Mouse (Mus musculus): ENCODE data around the gene Gm20388.
"Not testable (repeated sequence)": the region's sequence is repeated elsewhere in the genome, so short reads cannot be mapped to it uniquely, and the experiment has no call there.

The Gm20388 gene

DNA sequence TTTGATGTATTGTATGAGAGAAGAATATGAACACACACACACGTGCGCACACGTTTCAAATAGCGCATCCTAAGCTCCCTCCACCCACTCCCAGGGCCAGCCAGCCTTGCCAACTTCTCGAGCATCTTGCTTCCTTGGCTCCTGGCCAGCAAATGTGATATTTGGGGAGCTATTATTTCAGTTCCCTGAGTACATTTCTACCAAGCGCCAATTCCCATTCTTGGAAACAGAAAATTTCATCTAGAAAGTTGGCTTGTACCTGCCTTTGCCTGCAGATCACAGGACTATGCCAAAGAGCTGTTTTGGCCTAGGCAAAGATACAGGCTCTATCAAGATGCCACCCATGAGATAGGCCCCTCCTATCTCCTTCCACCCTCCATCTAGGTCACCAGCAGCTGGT is 2644.1 kb downstream of the Gm20388 start:
- DNase-seq (ENCODE audit: low spot score in 2 of 2): no peak

DNA sequence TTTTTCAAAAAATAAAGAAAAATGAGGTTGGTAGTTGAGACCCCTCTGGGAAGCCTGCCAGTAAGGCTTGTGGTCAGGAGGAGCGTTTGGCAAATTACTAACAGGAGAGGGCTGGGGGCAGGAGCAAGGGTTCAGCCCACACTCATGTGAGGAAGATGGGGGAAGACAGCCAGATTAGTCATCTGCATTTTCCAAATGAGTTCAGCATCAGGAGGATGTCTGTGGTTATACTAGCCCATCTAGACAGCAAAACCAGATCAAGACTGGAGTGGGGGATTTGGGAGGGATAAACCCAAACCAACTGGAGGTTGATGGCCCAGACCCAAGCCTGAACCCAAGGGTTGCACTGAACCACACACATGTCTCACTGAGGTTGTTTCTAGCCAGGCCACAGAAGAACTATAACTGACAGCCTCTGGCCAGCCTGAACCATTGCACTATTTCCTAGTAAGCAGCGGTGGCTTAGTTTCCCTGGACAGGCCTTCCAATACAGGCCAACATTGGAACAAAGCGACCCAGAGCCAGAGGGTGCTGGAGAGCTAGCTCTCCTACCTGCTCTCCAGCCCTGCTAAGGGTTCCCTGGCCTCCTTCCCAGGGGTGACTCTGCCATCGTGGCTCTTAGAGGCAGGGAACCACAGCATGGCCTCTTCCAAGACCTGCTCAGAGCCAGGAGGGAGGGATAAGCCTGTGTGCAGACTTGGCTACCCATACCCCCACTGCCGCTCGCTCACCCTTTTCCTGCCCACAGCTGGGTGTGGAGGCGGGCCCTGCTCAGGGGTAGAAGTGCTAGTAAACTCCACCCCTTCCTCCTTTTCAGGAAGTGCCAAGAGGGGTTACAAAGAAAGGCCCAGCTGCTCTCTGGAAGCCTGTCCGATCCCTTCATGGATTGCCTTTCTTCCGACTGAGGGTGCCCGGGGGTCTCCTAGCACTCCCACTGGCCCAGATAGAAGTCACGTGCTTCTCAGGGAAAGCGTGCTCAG is 2645.7 kb downstream of the Gm20388 start:
- no peak for DNase-seq (ENCODE audit: low spot score in 2 of 2)

DNA sequence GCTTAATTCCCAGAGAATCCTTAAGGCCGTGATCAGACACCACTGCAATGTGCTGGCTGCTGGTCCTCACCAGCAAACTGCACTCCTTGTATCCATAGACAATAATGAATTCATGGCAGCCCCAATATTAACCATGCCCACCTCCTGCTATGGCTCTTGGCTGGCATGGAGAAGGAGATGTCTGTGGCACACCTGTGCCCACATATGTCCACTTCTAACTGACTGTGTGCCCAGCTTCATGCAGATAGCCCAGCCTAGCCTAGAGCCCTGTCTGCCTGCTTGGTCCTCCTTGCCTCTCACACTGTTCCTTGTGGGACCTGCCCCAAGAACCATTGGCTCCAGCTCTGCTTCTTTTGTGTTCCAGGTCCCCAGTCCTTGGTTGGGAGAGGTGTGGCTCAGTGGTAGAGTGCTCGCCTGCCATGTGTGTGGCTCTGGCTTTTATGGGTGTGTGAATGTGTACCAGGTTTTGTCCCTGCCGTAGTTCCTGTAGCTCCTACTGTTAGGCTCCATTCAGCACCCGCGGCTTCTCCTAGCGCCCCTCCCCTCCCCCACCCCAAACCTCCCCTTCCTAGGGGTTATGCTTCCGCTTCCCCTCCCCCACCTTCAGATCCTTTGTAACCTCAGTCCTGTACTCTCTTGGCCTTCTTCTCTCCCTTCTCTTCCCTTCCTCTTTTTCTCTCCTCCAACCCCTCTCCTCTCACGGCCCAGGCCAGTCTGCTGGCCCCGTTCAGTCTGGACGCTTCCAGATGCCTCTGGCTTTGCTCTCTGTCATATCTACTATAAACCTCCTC is 2646.8 kb downstream of the Gm20388 start:
- no peak for DNase-seq (ENCODE audit: low spot score in 2 of 2)

DNA sequence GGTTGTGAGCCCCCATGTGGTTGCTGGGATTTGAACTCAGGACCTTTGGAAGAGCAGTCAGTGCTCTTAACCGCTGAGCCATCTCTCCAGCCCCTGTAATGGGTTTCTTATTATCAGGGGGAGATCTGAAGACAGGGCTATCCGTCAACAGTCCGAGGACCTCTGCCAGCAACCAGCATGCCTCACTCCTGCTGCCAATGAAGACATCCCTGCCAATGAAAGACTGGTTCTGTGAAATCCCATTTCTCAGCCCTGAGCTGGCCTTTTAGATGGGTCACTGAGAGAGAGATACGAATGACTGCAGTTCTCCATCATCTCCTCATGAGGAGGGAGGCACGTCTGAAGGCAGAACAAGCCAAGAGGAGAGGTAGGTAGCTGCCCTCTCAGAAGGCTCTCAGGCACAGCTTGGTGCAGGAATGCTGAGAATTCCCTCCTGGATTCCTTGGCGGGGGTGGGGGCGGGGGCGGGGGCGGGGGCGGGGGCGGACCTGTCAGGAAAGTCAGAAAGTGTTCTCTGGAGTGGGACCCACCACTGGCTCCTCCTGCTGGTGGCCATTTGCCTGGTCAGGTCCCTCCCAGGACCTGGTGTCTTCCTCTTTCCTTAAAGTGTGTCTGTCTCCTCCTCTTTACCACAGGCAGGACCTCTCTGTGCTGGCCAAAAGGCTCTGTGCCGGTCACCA is 2648.2 kb downstream of the Gm20388 start:
- no peak for DNase-seq (ENCODE audit: low spot score in 2 of 2)

- no peak for DNase-seq (ENCODE audit: low spot score in 2 of 2)
These were observed 2650.6 kb downstream of the Gm20388 start for GRCm38 (mm10) chr8:122561199-122561598.

DNA sequence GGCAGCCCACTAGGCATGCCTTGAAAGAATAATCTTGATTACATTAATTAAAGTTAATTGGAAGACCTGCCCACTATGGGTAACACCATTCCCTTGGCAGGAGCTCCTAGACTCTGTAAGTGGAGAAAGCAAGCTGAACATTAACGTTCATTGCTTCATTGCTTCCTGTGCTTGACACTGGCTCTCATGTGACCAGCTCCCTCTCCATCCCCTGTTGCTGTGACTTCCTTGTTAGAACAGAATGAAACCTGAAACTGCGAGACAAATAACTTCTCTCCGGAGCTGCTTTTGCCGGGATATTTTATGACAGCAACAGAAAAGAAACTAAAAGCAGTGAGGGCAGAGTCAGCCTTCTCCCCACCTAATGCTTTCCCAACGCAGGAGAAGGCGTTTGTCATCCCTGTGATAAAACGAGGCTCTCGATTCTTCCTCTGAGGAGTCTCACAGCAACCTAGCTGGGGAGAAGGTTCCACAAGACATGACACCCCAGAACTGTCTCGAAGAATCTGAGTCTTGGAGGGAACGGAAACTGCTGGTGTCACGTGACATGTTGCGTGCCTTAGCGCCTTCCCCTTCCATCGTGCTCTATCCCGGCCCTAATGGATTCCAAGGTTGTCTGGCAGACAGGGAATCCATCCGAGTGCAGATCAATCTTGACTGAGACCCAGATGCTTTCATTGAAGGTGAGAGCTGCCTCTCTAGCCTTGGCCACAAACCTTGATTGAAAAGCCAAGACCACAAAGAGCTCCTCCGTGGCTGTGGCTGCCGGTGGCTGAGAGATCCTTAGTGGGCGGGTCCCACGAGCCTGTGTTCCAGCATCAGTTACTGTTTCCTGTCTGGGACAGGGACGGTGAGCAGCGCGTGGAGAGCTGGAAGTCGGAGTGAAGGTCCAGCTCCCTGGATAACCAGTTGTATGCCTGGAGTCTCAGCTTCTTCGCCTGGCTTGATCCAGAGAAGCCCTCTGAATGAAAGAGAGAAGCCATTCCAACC is 2654.0 kb downstream of the Gm20388 start:
- DNase-seq (ENCODE audit: low spot score in 2 of 2): no peak

DNA sequence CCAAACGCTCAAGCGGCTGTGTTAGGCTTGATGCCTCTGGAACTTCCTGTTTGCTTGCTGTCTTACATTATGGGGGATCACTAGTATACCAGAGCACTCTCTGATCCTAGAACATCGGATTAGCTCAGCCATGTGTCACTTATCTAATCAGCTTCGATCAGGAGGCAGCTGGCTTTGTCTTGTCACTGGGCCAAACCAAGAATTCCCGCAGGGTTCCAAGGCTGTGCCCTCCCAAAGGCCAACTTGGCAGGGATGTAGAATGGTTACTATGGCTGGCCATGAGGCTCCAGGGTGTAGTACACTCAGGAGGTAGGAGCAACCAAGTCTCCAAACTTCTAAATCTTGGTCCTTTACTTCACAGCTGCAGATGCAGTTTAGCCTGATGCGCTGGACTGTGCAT is 2656.1 kb downstream of the Gm20388 start:
- DNase-seq (ENCODE audit: low spot score in 2 of 2): no peak

DNA sequence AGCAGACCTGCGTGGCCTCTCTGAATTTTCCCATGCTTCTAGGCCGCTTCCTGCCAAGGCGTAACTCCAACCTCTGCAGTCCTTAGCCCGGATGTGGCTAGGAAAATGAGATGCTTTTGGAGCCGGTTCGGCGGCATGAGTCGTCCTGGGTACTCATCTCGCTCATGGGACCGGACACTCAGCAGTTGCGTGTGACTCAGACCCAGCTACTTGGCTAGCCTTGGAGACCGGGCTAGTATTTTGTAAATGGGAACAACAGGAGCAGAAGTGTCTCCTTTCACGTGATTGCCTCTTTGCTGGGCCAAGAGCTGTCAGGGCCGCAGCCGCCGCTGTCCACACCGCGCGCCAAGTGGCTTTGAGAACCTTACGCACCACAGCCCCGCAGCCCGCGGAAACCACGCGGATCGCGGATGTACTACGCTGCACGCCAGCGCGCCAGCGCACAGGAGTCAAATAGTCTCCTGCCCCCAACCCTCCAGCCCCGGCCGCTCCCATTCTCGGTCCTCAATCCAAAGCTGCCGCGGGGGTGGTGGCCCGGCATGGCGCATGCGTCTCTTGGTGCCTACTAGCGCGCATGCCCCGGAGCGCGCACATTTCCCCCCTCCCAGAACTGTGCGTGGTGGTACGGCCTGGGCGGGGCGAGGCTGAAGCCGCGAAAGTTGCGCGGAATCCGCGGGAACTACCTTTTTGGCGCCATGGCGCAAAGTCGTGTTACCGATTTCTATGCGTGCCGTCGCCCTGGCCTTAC is 2656.9 kb downstream of the Gm20388 start, which contains the start of gene Cdt1:
Gene Cdt1 (plus strand): TSS at position 655 of the 748 bp plus-strand sequence.
- peak; percentile 90 to 94 for DNase-seq (ENCODE audit: low spot score in 2 of 2)

DNA sequence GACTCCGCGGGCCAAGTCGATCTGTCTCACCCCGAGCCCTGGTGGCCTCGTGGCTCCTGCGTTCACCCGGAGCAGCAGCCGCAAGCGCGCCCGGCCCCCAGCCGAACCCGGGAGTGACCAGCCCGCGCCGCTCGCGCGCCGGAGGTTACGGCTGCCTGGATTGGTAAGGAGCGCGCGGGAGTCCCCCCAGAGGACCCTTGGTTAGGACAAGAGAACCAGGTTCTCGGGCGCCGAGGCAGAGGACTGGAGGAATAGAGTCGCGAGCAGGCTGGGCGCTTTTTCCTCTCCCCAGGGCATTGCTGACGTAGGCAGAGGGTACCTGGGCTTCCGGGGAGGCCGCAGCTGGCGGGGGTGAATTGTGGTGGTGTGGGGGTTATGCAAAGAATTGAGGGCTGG is 2657.5 kb downstream of the Gm20388 start:
- DNase-seq (ENCODE audit: low spot score in 2 of 2): no peak

GRCm38 (mm10) chr8:122568881-122569309 is 2658.3 kb downstream of the Gm20388 start:
- no peak for DNase-seq (ENCODE audit: low spot score in 2 of 2)

DNA sequence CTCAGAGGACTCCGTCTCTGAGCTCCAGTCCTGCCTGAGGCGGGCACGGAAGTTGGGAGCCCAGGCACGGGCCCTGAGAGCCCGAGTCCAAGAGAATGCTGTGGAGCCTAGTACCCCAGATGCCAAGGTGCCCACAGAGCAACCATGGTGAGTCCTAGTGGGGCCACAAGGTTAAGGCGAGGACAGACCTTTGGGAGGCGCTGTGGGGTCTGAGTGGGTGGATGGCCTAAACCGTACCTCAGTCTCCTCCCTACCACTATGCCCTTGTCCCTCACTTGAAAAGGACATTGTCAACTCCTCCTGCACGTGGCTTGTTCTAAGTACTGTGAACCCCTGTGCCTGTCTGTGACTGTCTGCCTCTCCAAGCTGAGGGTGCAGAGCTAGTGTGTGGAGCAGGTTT is 2658.7 kb downstream of the Gm20388 start:
- no peak for DNase-seq (ENCODE audit: low spot score in 2 of 2)

DNA sequence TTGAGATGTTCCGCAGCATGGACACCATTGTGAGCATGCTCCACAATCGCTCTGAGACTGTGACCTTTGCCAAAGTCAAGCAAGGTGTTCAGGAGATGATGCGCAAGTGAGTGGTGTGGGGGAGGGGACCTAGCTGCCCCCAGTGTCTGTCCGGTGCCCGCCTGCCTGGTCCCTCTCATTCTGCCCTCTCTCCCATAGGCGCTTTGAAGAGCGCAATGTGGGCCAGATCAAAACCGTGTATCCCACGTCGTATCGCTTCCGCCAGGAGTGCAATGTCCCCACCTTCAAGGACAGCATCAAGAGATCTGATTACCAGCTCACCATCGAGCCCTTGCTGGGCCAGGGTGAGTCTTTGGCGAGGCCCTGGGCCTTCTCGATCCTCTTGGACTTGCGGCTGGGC is 2659.4 kb downstream of the Gm20388 start:
- DNase-seq (ENCODE audit: low spot score in 2 of 2): no peak

GRCm38 (mm10) chr8:122571153-122571552 is 2660.5 kb downstream of the Gm20388 start:
- DNase-seq (ENCODE audit: low spot score in 2 of 2): no peak

- no peak for DNase-seq (ENCODE audit: low spot score in 2 of 2)
These were observed 2661.2 kb downstream of the Gm20388 start for GRCm38 (mm10) chr8:122571750-122572267.

DNA sequence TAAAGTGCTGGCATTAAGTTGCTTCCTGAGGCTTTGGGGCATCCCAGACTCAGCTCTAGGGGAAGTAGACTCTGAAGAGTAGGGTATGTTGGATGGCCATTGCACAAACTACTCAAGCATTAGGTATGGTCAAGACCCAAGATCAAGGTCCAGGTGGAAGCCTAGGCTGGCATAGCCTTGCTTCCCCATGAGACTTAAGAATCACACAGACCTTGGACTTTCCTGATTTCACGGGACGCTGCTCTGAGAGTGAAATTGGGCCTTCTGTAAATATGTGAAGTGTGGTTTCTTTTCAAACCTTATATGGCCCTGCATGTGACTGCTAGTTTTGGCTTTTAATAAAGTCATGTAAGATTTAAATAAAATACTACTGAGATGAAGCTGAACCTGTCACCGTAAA is 2662.1 kb downstream of the Gm20388 start:
- DNase-seq (ENCODE audit: low spot score in 2 of 2): no peak

DNA sequence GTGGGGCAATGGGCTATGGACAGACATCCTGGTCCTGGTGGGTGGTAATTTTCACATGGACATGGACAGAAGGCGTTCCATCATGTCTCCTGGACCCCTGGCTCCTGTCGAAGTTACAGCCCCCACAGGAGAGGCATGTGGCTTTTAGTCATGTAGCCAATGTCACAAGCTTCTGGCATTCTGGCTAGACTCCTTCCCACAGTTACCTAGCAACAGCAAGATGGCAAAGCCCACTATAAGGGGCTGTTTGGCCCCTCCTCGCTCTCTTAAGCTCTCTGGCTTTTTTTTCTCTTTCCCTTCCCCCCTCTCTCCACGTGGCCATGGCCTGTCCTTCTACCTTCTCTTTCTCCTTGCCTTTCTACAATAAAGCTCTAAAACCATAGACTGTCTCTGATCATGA is 2662.5 kb downstream of the Gm20388 start:
- DNase-seq (ENCODE audit: low spot score in 2 of 2): not testable (repeated sequence)

DNA sequence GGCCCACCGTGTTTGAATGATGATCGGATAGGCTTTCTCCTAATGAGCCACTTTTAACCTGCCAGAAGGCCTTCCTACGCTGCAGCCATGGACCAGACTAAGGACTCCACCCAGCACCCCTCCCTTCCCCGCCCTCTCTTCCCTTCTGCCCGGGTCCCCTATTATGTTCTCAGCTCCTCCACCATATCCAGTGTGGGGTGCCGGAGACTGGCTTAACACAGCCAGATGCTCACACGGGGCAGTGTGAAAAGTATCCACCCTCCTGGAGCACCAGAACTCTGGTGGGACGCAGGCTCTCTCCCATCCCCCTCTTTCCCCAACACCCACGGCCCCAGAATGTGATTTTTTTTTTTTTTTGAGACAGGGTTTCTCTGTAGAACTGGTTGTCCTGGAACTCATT is 2662.9 kb downstream of the Gm20388 start:
- DNase-seq (ENCODE audit: low spot score in 2 of 2): no peak

DNA sequence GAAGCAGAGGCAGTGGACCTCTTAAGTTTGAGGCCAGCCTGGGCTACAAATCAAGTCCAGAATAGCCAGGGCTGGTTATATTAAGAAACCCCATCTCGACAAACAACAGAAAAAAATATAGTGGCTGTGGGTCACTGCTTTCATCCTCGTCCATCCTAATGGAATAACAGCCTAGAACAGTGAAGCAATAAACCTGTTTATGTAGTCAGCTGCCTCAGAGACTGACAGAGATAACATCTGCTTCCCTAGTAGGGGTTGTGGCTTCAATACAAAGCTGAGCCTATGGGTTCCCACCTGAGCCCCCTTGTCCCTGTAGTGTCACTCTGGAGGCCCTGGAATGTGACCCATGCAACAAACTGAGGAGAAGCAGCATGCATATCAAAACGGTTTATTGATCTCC is 2663.6 kb downstream of the Gm20388 start:
- DNase-seq (ENCODE audit: low spot score in 2 of 2): no peak

- no peak for DNase-seq (ENCODE audit: low spot score in 2 of 2)
These were observed 2664.1 kb downstream of the Gm20388 start for GRCm38 (mm10) chr8:122574667-122575251.

Measured in urinary bladder, adult 18-20 months (tissue).